Mouse (Mus musculus) lung, postnatal 0 days (tissue): Measurements from ENCODE around the gene Foxf1.

Experiments
- CTCF ChIP-seq: IDR thresholded peaks from 2 replicates; pipeline ENCODE4 v1.5.1; 2016; ENCODE audit warnings: antibody characterized with exemption, mild to moderate bottlenecking
- EP300 ChIP-seq: IDR thresholded peaks from 2 replicates; pipeline ENCODE4 v1.6.1; 2016; ENCODE audit warnings: antibody characterized with exemption, mild to moderate bottlenecking, control low read depth

DNA sequence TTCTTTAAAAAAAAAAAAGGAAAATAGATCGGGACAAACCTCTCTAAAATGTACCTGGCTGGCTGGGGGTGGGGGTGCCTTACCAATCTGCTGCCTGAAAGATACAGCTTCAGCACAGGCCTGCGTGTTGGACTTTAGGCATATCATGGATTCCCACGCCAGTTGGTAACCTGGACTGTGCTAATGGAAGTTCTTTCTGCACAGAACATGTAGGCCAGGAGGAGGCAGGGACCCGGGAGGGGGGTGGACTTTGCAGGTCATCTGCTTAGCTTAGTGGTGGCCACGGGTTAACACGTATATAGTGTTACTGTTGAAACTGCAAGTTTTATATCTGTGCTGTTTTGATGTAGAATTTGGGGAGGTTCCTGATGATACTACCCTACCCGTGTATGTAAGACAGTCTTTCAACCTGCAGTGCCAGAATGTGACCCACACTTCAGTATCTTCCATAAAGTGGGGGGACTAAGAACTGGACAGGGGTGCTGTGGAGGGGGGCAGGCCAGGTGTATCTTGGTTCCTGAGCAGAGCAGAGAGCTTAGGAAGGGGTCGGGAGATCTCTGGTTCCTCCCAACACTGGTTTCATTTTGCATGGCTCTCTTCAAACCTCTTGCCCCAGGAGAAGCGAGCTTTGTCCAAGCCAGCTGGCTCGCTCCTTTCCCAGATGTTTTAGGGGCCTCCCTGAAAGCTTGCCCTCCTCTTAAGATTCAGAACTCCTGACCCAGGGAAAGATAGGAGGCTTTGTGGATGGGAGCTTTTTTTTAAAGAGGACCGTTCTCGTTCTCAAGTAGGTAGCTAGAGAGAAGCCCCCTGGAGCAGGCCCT is 35.7 kb downstream of the Foxf1 start:
- TF ChIP-seq EP300 (no peak), CTCF (no peak)
